Comparison of ENCODE assay signal across 16 mouse cellular contexts in genomic region chr13:105165441-105165840, GRCm38 (mm10).
"Had no signal": no experiment of that assay in that cellular context is flagged by ENCODE, and none has a peak within 500 bp of the region (broad histone marks: within the 10 kb centered on the region; RNA-seq: fewer than 3 reads in every experiment).

No protein-coding gene starts in this region.

- H3K9me3 ChIP-seq: neural tube, embryonic 13.5 days; neural tube, embryonic 15.5 days; stomach, embryonic 15.5 days had no signal

- DNase-seq: retina, postnatal 1 day; right cerebral cortex, adult 18-20 months; right cerebral cortex, postnatal 14 days; right cerebral cortex, postnatal 25 days; right cerebral cortex, postnatal 4 days; spleen, adult 18-20 months; thymus, adult 18-20 months; thymus, adult 2 months; thymus, postnatal 14 days; thymus, postnatal 25 days; thymus, postnatal 36 days; thymus, postnatal 4 days had no signal

- H3K9ac ChIP-seq: neural tube, embryonic 13.5 days; neural tube, embryonic 15.5 days; stomach, embryonic 15.5 days had no signal

- H3K36me3 ChIP-seq: neural tube, embryonic 13.5 days; stomach, embryonic 15.5 days had no signal

- H3K4me1 ChIP-seq: neural tube, embryonic 13.5 days; neural tube, embryonic 15.5 days; stomach, embryonic 15.5 days had no signal

- H3K27me3 ChIP-seq: neural tube, embryonic 13.5 days; neural tube, embryonic 15.5 days; stomach, embryonic 15.5 days had no signal

- H3K27ac ChIP-seq: neural tube, embryonic 13.5 days; neural tube, embryonic 15.5 days; stomach, embryonic 15.5 days; stomach, postnatal 0 days had no signal

- H3K4me3 ChIP-seq: neural tube, embryonic 13.5 days; neural tube, embryonic 15.5 days; stomach, embryonic 15.5 days had no signal

- H3K4me2 ChIP-seq: neural tube, embryonic 13.5 days; neural tube, embryonic 15.5 days; stomach, embryonic 15.5 days had no signal
